Mouse (Mus musculus): ENCODE data around the gene Myo3b.

Myo3b gene

GRCm38 (mm10) chr2:70444141-70444540 lies 405.2 kb downstream of the Myo3b start:
- in situ Hi-C loops (cut with MboI), result no loop called here

- in situ Hi-C loops (cut with MboI), result no loop called here
Measured at GRCm38 (mm10) chr2:70456205-70456604, 417.3 kb downstream of the Myo3b start.

- in situ Hi-C loops (cut with MboI), result no loop called here
Measured at GRCm38 (mm10) chr2:70463606-70464005, 424.7 kb downstream of the Myo3b start.

- in situ Hi-C loops (cut with MboI), result no loop called here
Measured at GRCm38 (mm10) chr2:70471136-70471535, 432.2 kb downstream of the Myo3b start.

- in situ Hi-C loops (cut with MboI), result no loop called here
Measured at GRCm38 (mm10) chr2:70471861-70472620, 433.1 kb downstream of the Myo3b start.

Measured in mature B cell (primary cell).